Mouse (Mus musculus) thymus, postnatal 0 days (tissue): ENCODE data around the gene Ctnnd2. TPM values are rescaled to one million over a fixed set of nuclear protein-coding genes. Genes with fewer than 3 reads are reported as not detected.

Experiments
- DNase-seq: peaks from one replicate; pipeline ENCODE4 v3.0.0-alpha.2; 2015; ENCODE audit warnings: low spot score
- polyA plus RNA-seq: library from polyadenylated mRNA; unstranded; fragments of >200 nt; fragmentation: Nextera tagmentation; extraction: Ambion mirVana; gene quantifications from 2 replicates; pipeline ENCODE4 v1.2.1, GENCODE M21; 2015

The Ctnnd2 gene
- polyA plus RNA-seq, 1 experiment from 2014 or later = 2.2 TPM

- no peak for DNase-seq
These were observed 891.3 kb downstream of the Ctnnd2 start for GRCm38 (mm10) chr15:31063734-31064133.

- DNase-seq = no peak
These were observed 895.7 kb downstream of the Ctnnd2 start for GRCm38 (mm10) chr15:31068127-31068526.

GRCm38 (mm10) chr15:31070311-31070710, 897.9 kb downstream of the Ctnnd2 start:
- DNase-seq = no peak
